Mouse (Mus musculus) olfactory bulb, adult 2 months (tissue): Measurements from ENCODE around the gene Aloxe3.

ENCODE experiments used
- CTCF ChIP-seq: fragments of 200-500 bp; IDR thresholded peaks from 2 replicates; pipeline ENCODE4 v1.5.1; 2012; ENCODE audit warnings: low read depth, mild to moderate bottlenecking, low read length, moderate library complexity; ENCODE audit not compliant: insufficient read depth
- POLR2A ChIP-seq: fragments of 200-500 bp; IDR thresholded peaks from 2 replicates; pipeline ENCODE4 v1.6.1; 2012; ENCODE audit warnings: mild to moderate bottlenecking, low read depth, low read length, moderate library complexity; ENCODE audit not compliant: insufficient read depth

DNA sequence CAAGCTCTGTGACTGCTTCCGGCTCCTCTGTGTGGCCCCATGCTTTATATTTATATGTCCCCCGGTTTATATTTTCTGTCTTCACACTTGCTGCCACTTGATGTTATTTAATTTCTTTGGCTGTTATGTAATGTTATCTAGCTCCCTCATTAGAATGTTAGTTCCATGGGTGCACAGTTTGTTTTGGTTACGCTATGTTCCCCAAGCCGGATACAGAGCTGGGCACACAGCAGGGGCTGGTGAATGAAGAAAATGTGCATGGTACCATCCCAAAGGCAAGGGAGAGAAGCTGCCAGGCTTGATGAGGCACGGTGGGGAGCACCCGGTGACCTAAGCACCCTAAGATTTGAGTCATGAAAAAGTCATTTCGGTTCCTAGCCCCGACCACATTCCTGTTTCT lies 28.1 kb downstream of the Aloxe3 start:
- TF ChIP-seq CTCF (no peak), POLR2A (no peak)
